Mouse (Mus musculus) G1E (cell line): ENCODE data around the gene Cdkal1. TPM values are rescaled to one million over a fixed set of nuclear protein-coding genes. Genes with fewer than 3 reads are reported as not detected.

Source experiments
- ATAC-seq: 2 replicates; pipeline ENCODE4 v1.8.0; 2016; ENCODE audit warnings: mild to moderate bottlenecking; ENCODE audit not compliant: insufficient number of reproducible peaks, poor library complexity, low FRiP score, severe bottlenecking; ENCODE audit errors: extremely low read depth
- DNase-seq: peaks from one replicate; pipeline ENCODE4 v3.0.0; 2012; ENCODE audit warnings: low spot score
- H3K27me3 ChIP-seq: 2 replicates; pipeline ENCODE4 v1.6.1; 2012; ENCODE audit warnings: mild to moderate bottlenecking, low read length, inconsistent platforms; ENCODE audit not compliant: insufficient read depth
- H3K36me3 ChIP-seq: replicated peaks from 2 replicates; pipeline ENCODE3; 2012; ENCODE audit warnings: mild to moderate bottlenecking, inconsistent platforms
- H3K4me1 ChIP-seq: 2 replicates; pipeline ENCODE4 v1.6.1; 2012; ENCODE audit warnings: low read depth, low read length, inconsistent platforms, mixed read lengths; ENCODE audit not compliant: insufficient read depth
- H3K4me3 ChIP-seq: 2 replicates; pipeline ENCODE4 v1.5.1; 2012; ENCODE audit warnings: low read depth, mild to moderate bottlenecking, inconsistent platforms, low read length, moderate library complexity, mixed read lengths
- H3K9me3 ChIP-seq: replicated peaks from 2 replicates; pipeline ENCODE4 v1.6.1; 2012; ENCODE audit warnings: inconsistent platforms
- CTCF ChIP-seq: IDR thresholded peaks from 2 replicates; pipeline ENCODE4 v1.5.1; 2012; ENCODE audit warnings: low read depth, low read length, inconsistent platforms, mixed read lengths
- GATA1 ChIP-seq: IDR thresholded peaks from 2 replicates; pipeline ENCODE4 v1.6.1; 2012; ENCODE audit warnings: borderline replicate concordance, low read length, inconsistent platforms, mixed read lengths
- GATA2 ChIP-seq: IDR thresholded peaks from 2 replicates; pipeline ENCODE4 v1.6.1; 2012; ENCODE audit warnings: low read depth, low read length, inconsistent platforms, borderline replicate concordance
- POLR2AphosphoS5 ChIP-seq: IDR thresholded peaks from 2 replicates; pipeline ENCODE4 v1.6.1; 2012; ENCODE audit warnings: low read depth, low read length, inconsistent platforms; ENCODE audit not compliant: insufficient replicate concordance
- TAL1 ChIP-seq: conservative IDR thresholded peaks from 2 replicates; pipeline ENCODE4 v1.6.1; 2012; ENCODE audit warnings: low read depth, low read length, inconsistent platforms, mixed read lengths
- polyA plus RNA-seq: library from polyadenylated mRNA; stranded (reverse); fragments of >175 nt; gene quantifications from 2 replicates; pipeline ENCODE4 v1.2.3, GENCODE M21; 2012
- total RNA-seq, 2 experiments: library from RNA; stranded (forward) in 1 of 2; stranded (reverse) in 1 of 2; fragments of 200-1000 nt in 1 of 2; fragments of >200 nt in 1 of 2; fragmentation: Nextera tagmentation in 1 of 2; gene quantifications; 2 replicates each; pipeline ENCODE4 v1.2.3; 2014 to 2017

Cdkal1 gene
- total and polyA plus RNA-seq, 3 experiments, result 0.98 to 53.9 (median 35.6) TPM

DNA sequence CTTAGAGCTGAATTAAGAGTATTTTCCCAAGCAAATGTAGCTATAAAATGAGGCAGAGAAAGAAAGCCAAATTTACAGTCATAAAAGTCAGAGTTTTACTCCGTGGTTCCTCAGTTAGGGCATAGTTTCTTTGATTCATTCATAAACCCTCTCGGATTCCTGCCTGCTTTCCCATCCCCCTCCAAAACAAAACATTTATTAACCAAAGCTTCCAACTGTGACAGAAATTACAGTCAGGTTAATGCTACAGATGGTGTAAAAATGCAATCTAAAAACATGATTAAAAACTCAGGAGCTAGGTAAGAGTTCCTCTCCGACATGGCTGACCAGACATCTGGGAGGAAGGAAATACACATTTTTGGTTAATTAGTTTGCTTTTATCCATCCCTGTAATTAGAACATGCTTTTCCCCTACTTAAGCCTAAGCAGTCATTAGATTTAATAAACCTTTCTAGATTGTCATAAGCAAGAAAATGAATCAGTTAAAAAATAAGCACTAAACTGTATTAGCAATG is 452.9 kb downstream of the Cdkal1 start:
- no peak for TF ChIP-seq GATA2
- H3K9me3 ChIP-seq, result no peaks in the 10 kb centered on the region
- no peaks in the 10 kb centered on the region for H3K27me3 ChIP-seq
- no peaks in the 10 kb centered on the region for H3K4me1 ChIP-seq
- ATAC-seq (no peak), DNase-seq (no peak)
- H3K4me3 ChIP-seq, result no peak overlapping the region
- H3K36me3 ChIP-seq, result peaks cover 2% of the 10 kb centered on the region

DNA sequence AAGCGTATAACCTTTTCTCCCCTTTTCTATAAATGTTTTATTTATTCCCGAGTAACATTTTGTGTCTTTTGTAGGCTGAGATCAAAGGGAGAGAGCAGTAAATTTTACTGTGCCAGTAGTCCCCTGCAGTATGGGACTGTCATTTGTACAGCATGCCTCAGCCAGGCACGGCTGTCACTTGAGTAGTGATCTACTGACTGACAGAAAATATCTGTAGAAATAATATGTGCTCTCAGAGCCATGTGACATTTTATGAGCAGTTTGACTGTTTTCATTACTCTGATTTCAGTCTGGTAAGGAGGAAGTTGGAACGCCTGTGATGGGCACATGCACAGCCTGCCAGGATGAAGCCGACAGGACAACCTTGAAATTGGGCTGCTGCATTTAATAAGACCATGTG is 455.6 kb downstream of the Cdkal1 start:
- ATAC-seq, result no peak
- TF ChIP-seq GATA2, result no peak
- no peak for TF ChIP-seq TAL1
- no peak for TF ChIP-seq CTCF

GRCm38 (mm10) chr13:29398456-29398855 is 457.0 kb downstream of the Cdkal1 start:
- H3K4me1 ChIP-seq, result no peaks in the 10 kb centered on the region
- no peaks in the 10 kb centered on the region for H3K9me3 ChIP-seq
- no peak for DNase-seq
- H3K36me3 ChIP-seq, result no peaks in the 10 kb centered on the region
- H3K4me3 ChIP-seq, result no peak overlapping the region
- ATAC-seq, result no peak
- TF ChIP-seq POLR2AphosphoS5, result no peak
- TF ChIP-seq GATA2, result no peak
- no peak for TF ChIP-seq GATA1
- no peak for TF ChIP-seq CTCF
- TF ChIP-seq TAL1, result no peak
- no peaks in the 10 kb centered on the region for H3K27me3 ChIP-seq

More for the DNA sequence above, 455.6 kb downstream of the Cdkal1 start:
- Histone ChIP-seq H3K4me1 (no peaks in the 10 kb centered on the region), H3K9me3 (no peaks in the 10 kb centered on the region), H3K27me3 (no peaks in the 10 kb centered on the region), H3K4me3 (no peak overlapping the region), H3K36me3 (no peaks in the 10 kb centered on the region)
- no peak for DNase-seq

GRCm38 (mm10) chr13:29395694-29396093 is 459.8 kb downstream of the Cdkal1 start:
- no peaks in the 10 kb centered on the region for H3K9me3 ChIP-seq
- no peak for DNase-seq
- TF ChIP-seq GATA2 (no peak), CTCF (no peak), TAL1 (no peak), POLR2AphosphoS5 (no peak), GATA1 (no peak)
- H3K27me3 ChIP-seq, result no peaks in the 10 kb centered on the region
- no peak for ATAC-seq
- H3K4me1 ChIP-seq, result no peaks in the 10 kb centered on the region
- no peak overlapping the region for H3K4me3 ChIP-seq
- no peaks in the 10 kb centered on the region for H3K36me3 ChIP-seq

GRCm38 (mm10) chr13:29390025-29390424 is 465.4 kb downstream of the Cdkal1 start:
- H3K9me3 ChIP-seq, result no peaks in the 10 kb centered on the region
- H3K36me3 ChIP-seq, result peaks cover 2% of the 10 kb centered on the region
- ATAC-seq (no peak), DNase-seq (no peak)
- no peaks in the 10 kb centered on the region for H3K27me3 ChIP-seq
- no peak for TF ChIP-seq GATA1
- no peak for TF ChIP-seq CTCF
- no peak for TF ChIP-seq POLR2AphosphoS5
- TF ChIP-seq TAL1, result no peak
- no peak for TF ChIP-seq GATA2
- H3K4me1 ChIP-seq, result no peaks in the 10 kb centered on the region
- H3K4me3 ChIP-seq, result no peak overlapping the region

DNA sequence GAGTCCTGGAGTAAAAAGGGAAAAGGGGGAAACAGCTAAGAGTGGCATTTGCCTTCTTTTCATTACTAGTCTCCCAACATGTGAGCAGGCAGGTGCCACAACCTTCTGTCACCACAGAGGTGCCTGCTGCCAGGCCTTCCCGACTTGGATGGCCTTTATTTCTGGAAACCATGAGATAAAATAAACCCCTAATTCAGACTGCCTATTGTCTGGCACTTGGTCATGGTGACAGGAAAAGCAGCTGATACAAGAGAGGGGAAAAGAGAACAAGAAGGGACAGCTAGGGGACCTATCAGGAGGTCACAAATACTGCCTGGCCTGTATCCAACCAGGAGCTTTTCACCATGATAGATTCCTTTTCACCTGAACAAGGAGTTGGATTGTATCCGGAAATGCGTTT is 466.6 kb downstream of the Cdkal1 start:
- TF ChIP-seq GATA2 (no peak), GATA1 (no peak), TAL1 (no peak), POLR2AphosphoS5 (no peak), CTCF (no peak)
- no peak for ATAC-seq

GRCm38 (mm10) chr13:29377572-29377971 is 477.9 kb downstream of the Cdkal1 start:
- ATAC-seq (no peak), DNase-seq (no peak)
- H3K4me3 ChIP-seq, result no peak overlapping the region
- H3K27me3 ChIP-seq, result no peaks in the 10 kb centered on the region
- H3K36me3 ChIP-seq, result no peaks in the 10 kb centered on the region
- no peaks in the 10 kb centered on the region for H3K9me3 ChIP-seq
- H3K4me1 ChIP-seq, result no peaks in the 10 kb centered on the region
- TF ChIP-seq GATA2 (no peak), GATA1 (no peak), TAL1 (no peak), CTCF (no peak), POLR2AphosphoS5 (no peak)

More for the DNA sequence above, 466.6 kb downstream of the Cdkal1 start:
- Histone ChIP-seq H3K27me3 (no peaks in the 10 kb centered on the region), H3K9me3 (no peaks in the 10 kb centered on the region), H3K4me1 (no peaks in the 10 kb centered on the region), H3K36me3 (peaks cover 2% of the 10 kb centered on the region), H3K4me3 (no peak overlapping the region)
- DNase-seq, result no peak
